Mouse (Mus musculus) hindbrain, embryonic 16.5 days (tissue): Measurements from ENCODE around the gene Dcp1a. TPM values are rescaled to one million over a fixed set of nuclear protein-coding genes. Genes with fewer than 3 reads are reported as not detected.

ENCODE experiments used
- ATAC-seq: fragments of 200-750 bp; cut with Nextera tagmentation; 2 replicates; pipeline ENCODE4 v1.8.0; 2017; ENCODE audit warnings: moderate TSS enrichment, moderate library complexity
- H3K27ac ChIP-seq: fragments of 300-500 bp; sonication (generic); 2 replicates; pipeline ENCODE4 v1.5.1; 2014; ENCODE audit warnings: low read depth, mild to moderate bottlenecking, control low read depth, low read length, moderate library complexity
- H3K27me3 ChIP-seq: fragments of 300-500 bp; sonication (generic); replicated peaks from 2 replicates; pipeline ENCODE4 v1.6.1; 2014; ENCODE audit warnings: low read length; ENCODE audit not compliant: control insufficient read depth, insufficient read depth
- H3K36me3 ChIP-seq: fragments of 300-500 bp; sonication (generic); 2 replicates; pipeline ENCODE4 v1.6.1; 2014; ENCODE audit warnings: mild to moderate bottlenecking, low read length, moderate library complexity, mixed read lengths; ENCODE audit not compliant: control insufficient read depth, insufficient read depth
- H3K4me1 ChIP-seq: fragments of 300-500 bp; sonication (generic); 2 replicates; pipeline ENCODE4 v1.6.1; 2014; ENCODE audit warnings: low read depth, low read length; ENCODE audit not compliant: control insufficient read depth, insufficient read depth
- H3K4me2 ChIP-seq: fragments of 300-500 bp; sonication (generic); 2 replicates; pipeline ENCODE4 v1.6.1; 2014; ENCODE audit warnings: mild to moderate bottlenecking, low read length, control low read depth, moderate library complexity
- H3K4me3 ChIP-seq: fragments of 300-500 bp; sonication (generic); 2 replicates; pipeline ENCODE4 v1.5.1; 2014; ENCODE audit warnings: mild to moderate bottlenecking, low read length, control low read depth, moderate library complexity
- H3K9ac ChIP-seq: fragments of 300-500 bp; sonication (generic); 2 replicates; pipeline ENCODE4 v1.6.1; 2014; ENCODE audit warnings: low read depth, mild to moderate bottlenecking, control low read depth, low read length, moderate library complexity
- H3K9me3 ChIP-seq: fragments of 300-500 bp; sonication (generic); 2 replicates; pipeline ENCODE4 v1.6.1; 2014; ENCODE audit warnings: mild to moderate bottlenecking, low read length, moderate library complexity; ENCODE audit not compliant: control insufficient read depth
- WGBS: fragments of 180-500 bp; shearing (Covaris S2); extraction: QIAGEN DNeasy Blood & Tissue Kit; methylation state at CpG from one replicate; pipeline ENCODE4 v1.1.7; 2014; 5-methylcytosine and 5-hydroxymethylcytosine counted together
- polyA plus RNA-seq: library from polyadenylated mRNA; unstranded; fragments of >200 nt; fragmentation: Nextera tagmentation; extraction: Ambion mirVana; gene quantifications from 2 replicates; pipeline ENCODE4 v1.2.1, GENCODE M21; 2015

The Dcp1a gene
- polyA plus RNA-seq = 14.2 and 16.8 TPM in 2 replicates

DNA sequence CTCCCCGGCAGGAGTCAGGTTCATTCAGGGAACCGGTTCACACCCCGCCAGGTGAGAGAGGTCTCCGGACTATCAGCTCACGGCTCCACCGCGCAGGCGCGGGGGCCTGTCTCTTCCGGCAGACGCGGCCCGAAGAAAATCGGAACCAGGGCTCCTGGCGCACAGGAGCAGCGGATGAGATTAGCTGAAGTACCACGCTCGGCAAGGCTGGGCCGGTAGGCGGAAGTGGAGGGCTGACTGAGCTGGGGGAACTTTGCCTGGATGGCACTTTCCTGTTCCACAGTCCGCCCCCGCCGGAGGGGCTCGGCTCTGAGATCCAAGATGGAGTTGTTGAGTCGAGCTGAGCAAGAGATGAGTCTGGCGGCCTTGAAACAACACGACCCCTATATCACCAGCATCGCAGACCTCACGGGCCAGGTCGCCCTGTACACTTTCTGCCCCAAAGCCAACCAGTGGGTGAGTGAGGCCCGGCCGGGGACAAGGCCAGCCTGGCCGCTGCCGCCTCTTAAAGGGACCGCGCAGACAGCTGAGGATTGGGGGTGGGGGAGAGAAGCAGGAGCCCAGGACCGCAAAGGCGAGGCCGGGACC lies at the start of gene Dcp1a:
Gene Dcp1a, plus strand, starts transcription at position 175 of the 588 bp plus-strand sequence.
- Histone ChIP-seq H3K4me2 (peak within 1 kb of the TSS; percentile 74), H3K4me1 (peaks cover 11% of the 10 kb centered on the region), H3K27me3 (no peaks in the 10 kb centered on the region), H3K9ac (peak within 1 kb of the TSS; percentile 93), H3K36me3 (peaks cover under 1% of the 10 kb centered on the region; the same call in 1 of the 2 replicates), H3K4me3 (peak within 1 kb of the TSS; percentile 80), H3K27ac (peak within 1 kb of the TSS; percentile 88), H3K9me3 (no peaks in the 10 kb centered on the region)
- WGBS = under 1% methylated on average over 39 of the region's 39 CpGs
- peak; percentile 100 for ATAC-seq

DNA sequence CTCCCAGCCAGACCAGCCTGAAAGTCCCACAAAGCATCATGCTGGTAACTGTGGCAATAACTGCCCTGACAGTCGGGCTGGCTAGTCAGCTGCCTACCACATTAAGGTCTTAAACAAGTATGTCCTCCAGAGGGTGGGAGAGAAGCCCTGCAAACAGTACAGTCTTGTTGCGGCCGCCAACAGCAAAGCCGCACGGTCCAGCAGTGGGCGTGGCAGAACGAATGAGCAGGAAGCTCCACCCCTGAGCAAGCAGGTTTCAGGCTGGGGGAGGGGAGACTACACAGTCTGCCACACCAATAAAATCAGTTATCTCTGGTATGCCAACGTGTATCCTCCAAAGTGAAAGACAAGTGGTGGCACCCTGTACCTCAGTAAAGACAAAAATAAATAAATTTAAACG lies 49.7 kb upstream of the Dcp1a start:
- no peaks in the 10 kb centered on the region for H3K27me3 ChIP-seq
- H3K4me3 ChIP-seq = no peak overlapping the region
- ATAC-seq = no peak
- no peak overlapping the region for H3K9ac ChIP-seq
- H3K36me3 ChIP-seq = no peaks in the 10 kb centered on the region
- 58% methylated on average over 9 of the region's 9 CpGs for WGBS
- no peak overlapping the region for H3K27ac ChIP-seq
- H3K4me1 ChIP-seq = no peaks in the 10 kb centered on the region
- no peaks in the 10 kb centered on the region for H3K9me3 ChIP-seq
- no peak overlapping the region for H3K4me2 ChIP-seq

DNA sequence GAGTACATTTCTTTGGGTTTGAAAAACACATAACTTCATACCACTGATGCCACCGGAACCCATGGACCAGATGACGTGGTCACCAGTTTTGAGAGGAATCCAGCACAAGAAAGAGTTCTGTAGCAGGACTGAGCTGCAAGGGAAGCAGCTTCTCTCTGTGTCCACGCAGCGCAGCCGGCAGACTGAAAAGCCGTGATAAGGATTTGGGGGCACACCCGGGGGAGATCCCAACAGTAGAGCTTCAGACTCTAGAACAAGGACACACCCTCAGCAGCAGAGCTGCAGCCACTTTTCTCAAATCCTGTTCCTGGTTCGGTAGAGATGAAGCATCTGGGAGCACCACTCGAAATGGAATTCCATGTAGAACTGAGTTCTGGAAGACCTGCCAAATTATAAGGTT lies 49.3 kb upstream of the Dcp1a start:
- no peak for ATAC-seq
- Histone ChIP-seq H3K36me3 (no peaks in the 10 kb centered on the region), H3K4me2 (no peak overlapping the region), H3K27ac (no peak overlapping the region), H3K4me3 (no peak overlapping the region), H3K27me3 (no peaks in the 10 kb centered on the region), H3K9me3 (no peaks in the 10 kb centered on the region), H3K4me1 (no peaks in the 10 kb centered on the region), H3K9ac (no peak overlapping the region)
- 90% methylated on average over 9 of the region's 9 CpGs for WGBS

DNA sequence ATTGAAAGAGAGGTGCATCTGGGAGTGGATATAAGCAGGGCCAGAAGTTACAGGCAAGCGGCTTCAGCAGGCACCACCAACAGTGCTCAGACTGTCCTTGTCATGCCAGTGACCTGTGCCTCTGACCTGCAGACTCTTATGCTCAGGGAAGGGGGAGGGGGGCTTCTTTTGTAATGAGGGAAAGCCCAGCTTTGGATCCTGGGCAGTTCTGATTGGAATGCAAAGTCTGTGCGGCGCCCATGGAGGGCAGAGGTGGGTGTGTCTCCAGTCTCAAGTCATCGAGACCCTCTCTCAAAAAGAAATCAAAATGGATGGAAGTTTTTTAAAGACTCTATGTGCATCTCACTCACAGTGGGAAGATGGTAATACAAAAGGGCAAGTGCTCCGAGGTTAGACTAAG lies 48.9 kb upstream of the Dcp1a start:
- H3K36me3 ChIP-seq = no peaks in the 10 kb centered on the region
- H3K4me1 ChIP-seq = no peaks in the 10 kb centered on the region
- no peak for ATAC-seq
- H3K4me2 ChIP-seq = no peak overlapping the region
- H3K27me3 ChIP-seq = no peaks in the 10 kb centered on the region
- no peaks in the 10 kb centered on the region for H3K9me3 ChIP-seq
- no peak overlapping the region for H3K9ac ChIP-seq
- no peak overlapping the region for H3K27ac ChIP-seq
- WGBS = 49% methylated on average over 5 of the region's 5 CpGs
- H3K4me3 ChIP-seq = no peak overlapping the region

DNA sequence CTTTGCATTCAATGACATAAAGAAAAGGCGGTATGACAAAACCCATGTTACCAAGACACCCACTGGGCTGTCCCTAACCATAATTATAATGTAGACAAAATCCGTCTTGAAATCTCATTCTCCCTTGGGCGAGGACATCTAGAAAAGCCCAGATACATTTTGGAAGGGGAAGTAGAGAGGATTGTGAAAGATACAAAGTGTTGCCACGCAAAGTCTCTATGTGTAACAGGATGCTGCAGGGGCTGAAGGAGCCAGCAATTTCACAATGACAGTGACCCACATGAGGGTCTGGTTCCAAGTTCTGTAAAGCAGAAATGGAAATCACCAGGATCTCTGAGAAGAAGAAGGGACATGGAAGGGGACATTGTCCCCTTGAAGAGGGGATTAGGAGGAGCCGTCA lies 44.0 kb upstream of the Dcp1a start:
- no peak for ATAC-seq
- no peak overlapping the region for H3K9ac ChIP-seq
- no peaks in the 10 kb centered on the region for H3K9me3 ChIP-seq
- WGBS = 86% methylated on average over 5 of the region's 5 CpGs
- no peak overlapping the region for H3K4me3 ChIP-seq
- H3K27ac ChIP-seq = no peak overlapping the region
- no peak overlapping the region for H3K4me2 ChIP-seq
- no peaks in the 10 kb centered on the region for H3K36me3 ChIP-seq
- no peaks in the 10 kb centered on the region for H3K4me1 ChIP-seq
- no peaks in the 10 kb centered on the region for H3K27me3 ChIP-seq

DNA sequence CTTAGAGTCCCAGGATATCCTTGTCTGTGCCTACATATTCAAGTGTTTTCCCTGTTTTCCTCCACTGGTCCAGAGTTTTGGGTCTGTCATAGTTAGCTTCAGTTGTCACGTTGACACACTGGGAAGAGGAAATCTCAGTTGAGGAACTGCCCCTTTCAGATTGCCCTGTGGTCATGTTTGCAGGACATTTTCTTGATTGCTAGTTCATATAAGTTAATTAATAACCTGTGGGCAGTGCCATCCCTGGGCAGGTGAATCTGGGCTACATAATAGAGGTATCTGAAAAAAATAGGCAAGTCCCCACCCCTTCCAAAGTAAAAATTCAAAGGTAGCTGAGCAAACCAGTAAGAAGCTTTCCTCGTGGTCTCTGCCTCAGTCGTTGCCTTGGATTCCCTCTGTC lies 39.4 kb upstream of the Dcp1a start:
- H3K9me3 ChIP-seq = no peaks in the 10 kb centered on the region
- no peaks in the 10 kb centered on the region for H3K27me3 ChIP-seq
- H3K27ac ChIP-seq = no peak overlapping the region
- H3K4me1 ChIP-seq = no peaks in the 10 kb centered on the region
- H3K36me3 ChIP-seq = no peaks in the 10 kb centered on the region
- no peak overlapping the region for H3K4me2 ChIP-seq
- no peak overlapping the region for H3K4me3 ChIP-seq
- WGBS = 82% methylated on average over 3 of the region's 3 CpGs
- H3K9ac ChIP-seq = no peak overlapping the region
- no peak for ATAC-seq

DNA sequence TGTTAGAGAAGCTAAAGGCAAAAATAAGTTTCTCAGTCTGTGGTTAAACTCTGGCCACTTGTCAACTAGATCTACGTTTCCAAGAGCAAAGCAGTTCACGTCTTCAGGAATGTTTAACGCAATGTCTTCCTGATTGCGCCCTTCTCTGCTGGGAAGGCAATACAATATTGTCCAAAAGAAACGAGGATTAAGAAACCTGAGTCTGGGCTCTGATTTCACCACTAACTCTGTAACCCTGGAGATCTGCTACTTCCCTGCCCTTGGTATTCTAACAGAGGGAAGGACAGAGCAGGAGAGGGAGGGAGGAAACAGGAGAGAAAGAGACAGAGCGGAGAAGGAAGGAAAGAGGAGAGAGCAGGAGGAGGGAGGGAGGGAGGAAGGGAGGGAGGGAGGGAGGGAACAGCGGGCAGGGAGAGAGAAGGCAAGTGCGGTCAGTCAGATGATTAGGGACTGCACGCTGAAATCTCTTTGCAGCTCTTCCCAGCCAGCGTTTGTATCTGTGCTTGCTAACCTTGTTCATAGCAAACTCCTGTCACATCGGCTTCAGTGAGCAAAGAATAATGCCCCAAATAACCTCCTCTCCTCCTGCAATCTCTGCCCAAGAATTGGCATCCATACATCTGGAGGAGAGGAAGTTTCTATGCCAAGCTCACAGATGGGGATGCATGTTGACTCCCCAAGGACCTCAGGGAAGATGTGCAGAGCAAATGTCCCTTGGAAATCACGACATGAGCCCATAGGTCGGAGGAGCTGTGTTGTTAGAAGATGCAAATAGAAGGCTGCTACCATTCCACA lies 23.3 kb upstream of the Dcp1a start:
- peak overlapping the region; percentile 43 for H3K4me2 ChIP-seq
- H3K4me3 ChIP-seq = no peak overlapping the region; the same call in 1 of the 2 replicates
- peaks cover 3% of the 10 kb centered on the region for H3K27me3 ChIP-seq
- H3K36me3 ChIP-seq = no peaks in the 10 kb centered on the region
- WGBS = 18% methylated on average over 13 of the region's 13 CpGs
- no peak for ATAC-seq
- H3K9me3 ChIP-seq = no peaks in the 10 kb centered on the region
- 0 out of 2 replicates have a peak overlapping the region, but pooled peaks have one; percentile 17 for H3K27ac ChIP-seq
- H3K4me1 ChIP-seq = peaks cover 7% of the 10 kb centered on the region
- H3K9ac ChIP-seq = peak overlapping the region; percentile 31

DNA sequence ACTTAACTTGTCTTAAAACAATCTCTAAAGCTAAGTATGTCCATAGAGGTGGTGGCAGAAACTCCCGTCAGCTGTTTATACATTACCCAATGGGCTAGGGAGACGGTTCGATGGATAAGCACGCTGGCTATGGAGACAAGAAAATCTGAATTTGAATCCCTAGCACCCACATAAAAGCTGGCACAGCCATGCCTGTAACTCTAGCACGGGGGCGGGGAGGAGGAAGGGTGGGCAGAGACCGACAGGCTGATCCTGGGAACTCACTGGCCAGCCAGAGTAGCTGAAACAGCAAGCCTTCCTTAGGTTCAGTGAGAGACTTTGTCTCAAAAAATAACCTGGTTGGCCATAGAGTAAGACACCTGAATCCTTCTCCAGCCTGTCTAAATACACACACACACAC lies 21.9 kb upstream of the Dcp1a start:
- H3K4me1 ChIP-seq = peaks cover 7% of the 10 kb centered on the region
- H3K27me3 ChIP-seq = peaks cover 3% of the 10 kb centered on the region
- H3K9ac ChIP-seq = no peak overlapping the region
- no peaks in the 10 kb centered on the region for H3K36me3 ChIP-seq
- H3K4me3 ChIP-seq = no peak overlapping the region
- no peaks in the 10 kb centered on the region for H3K9me3 ChIP-seq
- ATAC-seq = no peak
- H3K4me2 ChIP-seq = no peak overlapping the region
- no peak overlapping the region for H3K27ac ChIP-seq
- 59% methylated on average over 7 of the region's 7 CpGs for WGBS

DNA sequence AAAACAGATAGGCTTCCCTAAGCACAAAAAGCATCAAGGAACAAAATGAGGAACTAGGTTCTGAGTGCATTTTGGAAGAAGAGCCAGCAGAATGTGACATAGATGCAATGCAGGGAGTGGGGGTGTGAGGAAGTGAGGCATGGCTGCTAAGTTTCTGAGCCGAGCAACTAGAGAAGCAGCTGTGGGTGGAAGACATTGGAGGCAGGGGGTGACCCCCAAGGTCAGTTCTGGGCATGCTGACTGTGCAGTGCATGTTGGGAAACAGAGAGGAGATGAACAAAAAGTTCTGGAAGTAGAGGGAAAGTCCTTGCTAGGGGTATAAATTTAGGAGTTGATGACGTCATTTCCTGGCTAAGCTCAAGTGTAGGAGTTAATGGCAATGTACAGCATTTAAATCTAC lies 21.4 kb upstream of the Dcp1a start:
- Histone ChIP-seq H3K4me2 (no peak overlapping the region), H3K9me3 (no peaks in the 10 kb centered on the region), H3K4me1 (peaks cover 7% of the 10 kb centered on the region), H3K4me3 (no peak overlapping the region), H3K27me3 (peaks cover 3% of the 10 kb centered on the region), H3K9ac (no peak overlapping the region), H3K27ac (no peak overlapping the region), H3K36me3 (no peaks in the 10 kb centered on the region)
- ATAC-seq = no peak
- WGBS = 43% methylated on average over 2 of the region's 2 CpGs
